Mouse (Mus musculus) kidney, embryonic 14.5 days (tissue): Measurements from ENCODE around the gene Rras. TPM values are rescaled to one million over a fixed set of nuclear protein-coding genes. Genes with fewer than 3 reads are reported as not detected.
A peak's percentile ranks its signal among the peaks of the same experiment; 100 is the strongest.

Experiments used
- ATAC-seq: fragments of 200-750 bp; cut with Nextera tagmentation; 2 replicates; pipeline ENCODE4 v1.8.0; 2017; ENCODE audit warnings: moderate number of reproducible peaks, mild to moderate bottlenecking, moderate TSS enrichment, moderate library complexity; ENCODE audit not compliant: low FRiP score, low TSS enrichment
- H3K27ac ChIP-seq: fragments of 300-500 bp; sonication (generic); 2 replicates; pipeline ENCODE4 v1.5.1; 2014; ENCODE audit warnings: low read depth, mild to moderate bottlenecking, low read length, moderate library complexity, mixed read lengths
- H3K27me3 ChIP-seq: fragments of 300-500 bp; sonication (generic); 2 replicates; pipeline ENCODE4 v1.6.1; 2014; ENCODE audit warnings: mild to moderate bottlenecking, low read length; ENCODE audit not compliant: control insufficient read depth, insufficient read depth
- H3K36me3 ChIP-seq: fragments of 300-500 bp; sonication (generic); 2 replicates; pipeline ENCODE4 v1.6.1; 2014; ENCODE audit warnings: low read length, mixed read lengths; ENCODE audit not compliant: control insufficient read depth, insufficient read depth
- H3K4me1 ChIP-seq: fragments of 300-500 bp; sonication (generic); 2 replicates; pipeline ENCODE4 v1.6.1; 2014; ENCODE audit warnings: low read length, mixed read lengths; ENCODE audit not compliant: control insufficient read depth, insufficient read depth
- H3K4me2 ChIP-seq: fragments of 300-500 bp; sonication (generic); replicated peaks from 2 replicates; pipeline ENCODE4 v1.6.1; 2014; ENCODE audit warnings: low read depth, mild to moderate bottlenecking, low read length
- H3K4me3 ChIP-seq: fragments of 300-500 bp; sonication (generic); 2 replicates; pipeline ENCODE4 v1.5.1; 2014; ENCODE audit warnings: mild to moderate bottlenecking, low read length
- H3K9ac ChIP-seq: fragments of 300-500 bp; sonication (generic); 2 replicates; pipeline ENCODE4 v1.6.1; 2014; ENCODE audit warnings: low read depth, mild to moderate bottlenecking, low read length, moderate library complexity
- H3K9me3 ChIP-seq: fragments of 300-500 bp; sonication (generic); 2 replicates; pipeline ENCODE4 v1.6.1; 2016; ENCODE audit warnings: low read length; ENCODE audit not compliant: control insufficient read depth
- WGBS: fragments of 180-500 bp; shearing (Covaris S2); extraction: QIAGEN DNeasy Blood & Tissue Kit; methylation state at CpG from one replicate; pipeline ENCODE4 v1.1.7; 2014; 5-methylcytosine and 5-hydroxymethylcytosine counted together
- polyA plus RNA-seq: library from polyadenylated mRNA; unstranded; fragments of >200 nt; fragmentation: Nextera tagmentation; extraction: Ambion mirVana; gene quantifications from 2 replicates; pipeline ENCODE4 v1.2.1, GENCODE M21; 2014

Gene Rras
- polyA plus RNA-seq: 31.8 and 35.2 TPM in 2 replicates

GRCm38 (mm10) chr7:45017242-45018061 lies at the start of gene Rras:
Gene Rras (plus strand): TSS chr7:45017961.
- Histone ChIP-seq H3K9ac (peak within 1 kb of the TSS; percentile 62), H3K27ac (peak within 1 kb of the TSS; percentile 99), H3K4me3 (peak within 1 kb of the TSS; percentile 84), H3K4me2 (peak within 1 kb of the TSS; percentile 83), H3K27me3 (no peaks in the 10 kb centered on the region), H3K9me3 (no peaks in the 10 kb centered on the region), H3K4me1 (peaks cover 20% of the 10 kb centered on the region; the same call in 1 of the 2 replicates), H3K36me3 (peaks cover 15% of the 10 kb centered on the region)
- WGBS: 0% methylated on average over 30 of the region's 36 CpGs
- peak; percentile 91 for ATAC-seq

DNA sequence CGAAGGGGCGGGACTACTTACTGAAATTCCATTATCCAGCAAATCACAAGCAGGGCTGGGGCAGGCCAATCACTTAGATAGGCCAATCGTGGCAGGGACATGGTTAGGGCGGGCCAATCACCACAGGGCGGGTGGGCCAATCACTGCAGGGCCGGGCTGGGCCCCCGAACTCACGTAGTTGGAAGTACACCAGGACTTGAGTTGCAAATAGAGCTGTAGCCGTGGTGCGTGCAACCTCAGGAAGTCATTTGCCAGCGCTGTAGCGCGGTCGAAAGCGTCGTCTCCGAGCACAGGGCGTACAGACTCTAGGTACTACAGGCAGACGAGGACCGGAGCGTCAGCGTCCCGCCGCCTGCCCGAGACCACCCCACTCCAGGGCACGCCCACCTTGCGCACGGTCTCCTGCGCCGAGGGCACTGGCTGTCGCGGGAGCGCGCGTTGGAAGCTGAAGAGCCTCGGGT lies 47.5 kb upstream of the Rras start:
- peak; percentile 96 for ATAC-seq
- WGBS: under 1% methylated on average over 36 of the region's 36 CpGs

DNA sequence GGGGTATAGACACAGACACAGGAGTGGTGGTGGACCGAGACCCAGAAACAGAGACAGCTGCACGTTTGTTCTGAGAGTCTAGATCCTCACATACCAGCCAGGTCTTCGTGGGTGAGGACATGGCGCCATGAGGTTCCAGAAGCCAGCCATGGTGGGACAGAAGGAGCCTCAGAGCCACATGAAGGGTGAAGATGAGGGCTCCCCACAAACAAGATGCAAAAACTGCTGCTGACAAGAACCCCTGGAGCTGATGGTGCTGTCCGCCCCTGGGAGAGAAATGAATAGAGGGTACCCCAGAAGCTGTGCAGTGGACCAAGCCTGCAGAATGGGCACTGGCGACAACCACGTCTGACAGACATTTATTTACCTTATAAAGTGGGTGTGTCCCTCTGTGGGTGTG lies 46.6 kb upstream of the Rras start:
- H3K4me3 ChIP-seq: peak overlapping the region; percentile 59
- peaks cover 19% of the 10 kb centered on the region for H3K4me1 ChIP-seq
- H3K9ac ChIP-seq: peak overlapping the region; percentile 63; the same call in 1 of the 2 replicates
- H3K4me2 ChIP-seq: peak overlapping the region; percentile 41
- H3K27me3 ChIP-seq: no peaks in the 10 kb centered on the region
- WGBS: 69% methylated on average over 7 of the region's 7 CpGs
- H3K9me3 ChIP-seq: no peaks in the 10 kb centered on the region
- no peak overlapping the region for H3K27ac ChIP-seq
- ATAC-seq: no peak
- peaks cover 9% of the 10 kb centered on the region; the same call in 1 of the 2 replicates for H3K36me3 ChIP-seq

More for the DNA sequence above, 47.5 kb upstream of the Rras start:
- peak overlapping the region; percentile 59 for H3K4me3 ChIP-seq
- H3K4me2 ChIP-seq: peak overlapping the region; percentile 41
- peaks cover 9% of the 10 kb centered on the region for H3K36me3 ChIP-seq
- H3K9ac ChIP-seq: peak overlapping the region; percentile 63
- peak overlapping the region; percentile 86 for H3K27ac ChIP-seq
- peaks cover 19% of the 10 kb centered on the region for H3K4me1 ChIP-seq
- H3K27me3 ChIP-seq: no peaks in the 10 kb centered on the region
- H3K9me3 ChIP-seq: no peaks in the 10 kb centered on the region

DNA sequence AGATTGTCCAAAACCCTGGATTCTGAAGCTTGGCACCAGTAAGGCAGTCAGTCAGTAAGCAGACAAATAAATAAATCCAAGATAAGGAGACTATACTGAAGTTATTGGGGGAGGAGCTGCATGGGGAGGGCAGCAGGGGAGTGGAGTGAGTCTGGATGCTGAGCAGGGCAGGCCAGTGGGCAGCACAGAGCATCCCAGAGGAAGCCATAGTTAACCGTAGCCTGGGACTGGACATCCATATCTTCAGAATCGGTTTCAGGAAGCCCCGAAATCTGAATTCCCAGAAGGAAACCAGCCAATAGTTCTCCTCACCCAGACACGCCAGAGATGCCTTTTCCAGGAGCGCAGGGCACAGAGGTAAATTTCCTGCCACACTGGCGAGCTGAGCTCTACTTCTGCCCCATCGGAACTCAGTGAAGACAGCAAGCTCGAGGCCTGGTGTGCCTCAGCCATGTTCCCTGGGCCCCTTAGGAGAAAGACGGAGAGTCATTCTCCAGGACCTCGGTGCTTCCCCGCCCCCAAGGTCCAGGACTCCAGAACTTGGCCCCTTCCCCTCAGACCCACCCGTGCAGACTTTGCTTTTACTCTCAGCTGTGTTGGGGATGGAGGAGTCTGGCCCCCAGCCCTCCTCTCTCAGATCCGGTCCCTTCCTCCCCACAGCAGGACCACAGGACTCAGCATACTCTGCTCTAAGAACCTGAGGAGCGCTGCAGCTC lies 44.2 kb upstream of the Rras start:
- ATAC-seq: no peak
- 42% methylated on average over 14 of the region's 14 CpGs for WGBS
- H3K36me3 ChIP-seq: peaks cover 30% of the 10 kb centered on the region

DNA sequence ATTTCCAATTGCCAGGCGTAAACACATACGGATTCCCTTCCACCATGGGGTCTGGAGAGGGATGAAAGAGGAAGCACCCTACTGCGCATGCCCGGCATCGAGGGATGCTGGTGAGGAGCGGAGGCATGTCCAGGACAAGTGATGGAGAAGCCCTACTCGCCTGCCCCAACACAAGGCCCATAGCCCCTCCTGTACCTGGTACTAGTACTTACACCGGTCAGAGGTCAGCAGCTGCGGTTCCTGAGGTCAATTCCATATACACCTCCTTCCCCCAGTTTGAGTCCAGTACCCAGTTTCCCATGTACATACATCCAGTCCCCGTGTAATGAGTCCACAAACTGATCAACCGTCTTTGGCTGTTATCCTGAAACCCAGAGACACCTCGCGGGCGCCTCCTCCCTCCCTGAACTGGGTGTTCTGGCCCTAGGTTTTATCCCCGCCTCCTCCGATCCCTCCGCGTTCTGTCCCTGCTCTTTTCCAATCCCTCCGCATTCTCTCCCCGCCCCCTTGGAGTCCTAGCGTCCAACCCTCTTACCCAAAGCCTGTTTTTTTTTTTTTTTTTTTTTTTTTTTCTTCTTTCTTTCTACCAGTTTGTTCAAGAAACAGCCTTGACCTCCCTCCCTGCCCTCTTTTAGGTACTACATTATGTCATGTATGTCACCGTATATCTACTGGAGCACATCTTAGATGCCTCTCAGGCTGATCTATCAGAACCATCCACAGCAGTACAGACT lies 43.2 kb upstream of the Rras start, which contains the start of gene Cpt1c:
TSS of gene Cpt1c (minus strand) at position 469 of the 734 bp plus-strand sequence.
- peaks cover 18% of the 10 kb centered on the region for H3K4me1 ChIP-seq
- H3K9me3 ChIP-seq: no peaks in the 10 kb centered on the region
- H3K27ac ChIP-seq: peak within 1 kb of the TSS; percentile 59
- WGBS: 3% methylated on average over 22 of the region's 22 CpGs
- H3K4me2 ChIP-seq: peak within 1 kb of the TSS; percentile 49
- H3K4me3 ChIP-seq: peak within 1 kb of the TSS; percentile 41
- peak within 1 kb of the TSS; percentile 46 for H3K9ac ChIP-seq
- peak; percentile 41 for ATAC-seq
- no peaks in the 10 kb centered on the region for H3K27me3 ChIP-seq
- H3K36me3 ChIP-seq: peaks cover 40% of the 10 kb centered on the region

More for the DNA sequence above, 44.2 kb upstream of the Rras start:
- peaks cover 19% of the 10 kb centered on the region for H3K4me1 ChIP-seq
- H3K9me3 ChIP-seq: no peaks in the 10 kb centered on the region
- H3K9ac ChIP-seq: peak overlapping the region; percentile 46
- no peaks in the 10 kb centered on the region for H3K27me3 ChIP-seq
- H3K4me2 ChIP-seq: peak overlapping the region; percentile 49
- peak overlapping the region; percentile 41 for H3K4me3 ChIP-seq
- peak overlapping the region; percentile 24; the same call in 1 of the 2 replicates for H3K27ac ChIP-seq

DNA sequence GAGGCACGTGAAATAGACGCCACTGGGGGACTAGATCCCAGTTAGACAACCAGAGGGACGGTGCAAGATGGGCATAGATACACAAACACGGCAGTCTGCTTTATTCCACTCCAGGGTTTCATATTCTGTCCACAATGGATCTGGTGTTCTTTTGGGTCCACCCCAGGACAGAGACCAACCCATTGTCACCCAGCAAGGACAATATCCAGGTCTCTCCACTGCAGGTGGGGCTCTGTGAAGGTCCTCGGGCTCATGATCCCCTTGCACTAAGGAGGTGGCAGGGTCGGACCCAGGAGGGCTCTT lies 42.7 kb upstream of the Rras start:
- Histone ChIP-seq H3K9ac (peak overlapping the region; percentile 25; the same call in 1 of the 2 replicates), H3K36me3 (peaks cover 45% of the 10 kb centered on the region), H3K27me3 (no peaks in the 10 kb centered on the region), H3K27ac (peak overlapping the region; percentile 59), H3K4me3 (peak overlapping the region; percentile 7; the same call in 1 of the 2 replicates), H3K4me2 (peak overlapping the region; percentile 49; the same call in 1 of the 2 replicates), H3K4me1 (peaks cover 14% of the 10 kb centered on the region; the same call in 1 of the 2 replicates), H3K9me3 (no peaks in the 10 kb centered on the region)
- ATAC-seq: no peak
- WGBS: 22% methylated on average over 6 of the region's 6 CpGs

- no peak overlapping the region for H3K9ac ChIP-seq
- ATAC-seq: no peak
- 93% methylated on average over 3 of the region's 3 CpGs for WGBS
- no peak overlapping the region for H3K4me2 ChIP-seq
- H3K27ac ChIP-seq: no peak overlapping the region
- no peak overlapping the region for H3K4me3 ChIP-seq
- H3K9me3 ChIP-seq: no peaks in the 10 kb centered on the region
- peaks cover 75% of the 10 kb centered on the region for H3K36me3 ChIP-seq
- H3K4me1 ChIP-seq: peaks cover 6% of the 10 kb centered on the region; the same call in 1 of the 2 replicates
- no peaks in the 10 kb centered on the region for H3K27me3 ChIP-seq
Observed at GRCm38 (mm10) chr7:44978300-44978699, 39.5 kb upstream of the Rras start.

DNA sequence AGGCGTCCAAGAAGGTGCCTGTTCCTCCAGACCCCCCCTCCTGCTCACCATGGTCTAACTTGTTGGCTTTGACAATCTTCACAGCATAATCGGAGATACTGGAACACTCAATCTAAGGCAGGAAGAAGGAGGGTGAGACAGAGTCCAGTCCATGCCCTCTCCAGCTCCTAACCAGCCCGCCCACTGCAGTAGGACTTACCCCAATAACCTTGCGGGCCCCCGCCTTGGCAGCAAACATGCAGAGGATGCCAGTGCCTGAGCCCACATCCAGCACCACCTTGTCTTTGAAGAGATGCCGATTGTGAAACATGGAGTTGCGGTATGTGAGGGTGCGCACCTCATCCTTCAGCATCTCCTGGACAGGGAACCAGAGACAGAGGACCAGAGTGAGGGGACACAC lies 36.2 kb upstream of the Rras start:
- WGBS: 94% methylated on average over 8 of the region's 8 CpGs
- H3K27me3 ChIP-seq: no peaks in the 10 kb centered on the region
- H3K36me3 ChIP-seq: peaks cover 70% of the 10 kb centered on the region
- no peaks in the 10 kb centered on the region for H3K9me3 ChIP-seq
- peaks cover 15% of the 10 kb centered on the region for H3K4me1 ChIP-seq
- ATAC-seq: no peak
- no peak overlapping the region for H3K4me2 ChIP-seq
- no peak overlapping the region for H3K27ac ChIP-seq
- no peak overlapping the region for H3K9ac ChIP-seq
- H3K4me3 ChIP-seq: no peak overlapping the region
